Mouse (Mus musculus): ENCODE results near the gene Otog.
A peak's percentile ranks its signal among the peaks of the same experiment; 100 is the strongest.

Otog gene

GRCm38 (mm10) chr7:46285161-46285839 lies 44.5 kb downstream of the Otog start:
- no peak for DNase-seq

DNA sequence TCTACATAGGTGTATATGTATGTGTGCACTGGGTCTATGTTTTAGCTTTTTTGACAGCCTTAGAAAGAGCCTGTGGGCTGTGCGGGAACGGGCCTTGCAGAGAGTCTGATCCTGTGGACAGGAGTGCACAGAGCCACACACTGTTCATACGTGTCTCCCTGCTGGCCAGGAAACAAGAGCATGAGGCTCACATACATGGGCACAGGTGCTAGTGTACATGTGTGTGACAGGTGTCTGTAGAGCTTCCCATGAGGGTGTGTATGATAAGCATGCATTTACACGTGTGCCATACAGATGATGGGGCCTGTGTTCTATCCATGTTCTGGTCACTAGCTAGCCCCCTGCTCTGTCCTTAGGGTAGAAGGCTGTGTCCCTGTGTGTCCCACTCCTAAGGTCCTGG lies 45.6 kb downstream of the Otog start:
- DNase-seq: no peak

DNA sequence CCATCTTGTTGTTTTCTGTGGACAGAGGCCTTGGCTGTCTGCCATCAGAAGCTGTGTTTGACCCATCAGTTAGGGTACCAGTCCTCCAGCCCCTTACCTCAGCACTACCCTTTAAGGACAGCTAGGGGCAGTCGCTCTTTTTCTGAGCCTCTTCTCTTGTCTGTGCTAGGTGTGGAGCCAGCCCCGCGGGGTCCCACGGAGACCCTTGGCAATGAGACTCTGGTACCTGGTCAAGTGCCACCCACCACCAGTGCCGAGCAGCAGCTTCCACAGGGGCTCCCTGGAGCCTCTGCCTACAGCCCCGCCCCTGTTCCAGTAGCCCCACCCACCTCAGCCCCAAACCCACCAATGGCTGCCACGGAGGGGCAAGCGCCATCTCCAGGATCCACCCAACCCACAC lies 46.3 kb downstream of the Otog start:
- DNase-seq: no peak

DNA sequence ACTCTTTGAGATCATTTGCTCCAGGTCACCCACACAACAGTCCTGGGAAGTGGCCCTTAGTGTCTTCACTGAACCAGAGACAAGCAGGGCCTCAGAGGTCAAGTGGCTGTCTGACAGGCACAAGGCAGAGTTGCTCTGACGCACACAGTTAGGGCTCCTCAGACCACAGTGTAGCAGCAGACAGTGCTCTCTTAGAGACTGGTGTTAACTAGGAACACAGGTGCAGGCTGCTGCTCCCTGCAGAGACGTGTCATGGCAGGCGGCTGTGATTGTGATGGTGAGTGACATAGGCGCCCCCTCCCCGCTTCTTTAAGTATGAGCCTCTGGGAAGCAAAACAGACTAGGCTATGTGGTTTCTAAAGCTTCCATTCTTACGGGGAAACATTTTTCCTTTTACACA lies 55.5 kb downstream of the Otog start:
- no peak for DNase-seq

DNA sequence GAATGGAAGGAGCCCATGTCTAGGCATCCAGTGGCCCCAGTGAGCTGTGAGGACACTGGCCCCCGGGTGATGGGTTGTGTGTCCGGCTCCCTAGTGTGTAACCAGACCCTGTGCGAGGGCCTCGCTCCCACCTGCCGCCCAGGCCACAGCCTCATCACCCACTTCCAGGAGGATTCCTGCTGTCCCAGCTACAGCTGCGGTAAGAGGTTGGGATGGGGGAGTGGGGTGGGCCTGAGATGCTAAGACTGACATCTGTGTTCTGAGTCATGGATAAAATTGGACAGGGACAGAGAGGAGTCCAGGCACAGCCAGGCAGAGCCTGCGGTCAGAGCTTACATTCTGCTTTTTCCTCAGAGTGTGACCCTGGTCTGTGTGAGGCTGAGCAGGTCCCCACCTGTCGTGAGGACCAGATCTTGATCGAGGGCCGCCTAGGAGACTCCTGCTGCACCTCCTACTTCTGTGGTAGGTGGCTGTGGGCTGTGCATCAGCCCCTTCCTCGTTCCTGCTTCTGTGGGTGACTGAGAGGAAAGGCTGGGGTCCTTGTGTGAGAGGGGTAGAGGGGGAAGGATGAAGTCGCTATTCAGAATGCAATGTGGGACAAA lies 60.3 kb downstream of the Otog start:
- no peak for DNase-seq

- no peak for DNase-seq
Observed at GRCm38 (mm10) chr7:46313486-46313885, 72.7 kb downstream of the Otog start.

GRCm38 (mm10) chr7:46314220-46315009 lies 73.6 kb downstream of the Otog start:
- no peak for DNase-seq

- DNase-seq: peak; percentile 11
Observed at GRCm38 (mm10) chr7:46315692-46316091, 74.9 kb downstream of the Otog start.

GRCm38 (mm10) chr7:46316948-46317347 lies 76.2 kb downstream of the Otog start:
- no peak for DNase-seq

DNA sequence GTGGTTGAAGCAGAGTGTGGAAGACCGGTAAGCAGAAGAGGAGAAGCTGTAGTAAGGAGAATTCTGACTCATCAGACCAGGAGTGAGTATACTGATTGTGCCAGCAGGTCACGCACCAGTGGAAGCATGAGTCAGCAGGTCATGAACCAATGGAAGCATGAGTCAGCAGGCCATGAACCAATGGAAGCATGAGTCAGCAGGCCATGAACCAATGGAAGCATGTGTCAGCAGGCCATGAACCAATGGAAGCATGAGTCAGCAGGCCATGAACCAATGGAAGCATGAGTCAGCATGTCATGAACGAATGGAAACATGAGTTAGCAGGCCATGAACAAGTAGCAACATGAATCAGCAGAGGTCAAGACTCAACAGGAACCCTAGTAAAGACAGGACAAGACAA lies 80.5 kb downstream of the Otog start:
- no peak for DNase-seq

GRCm38 (mm10) chr7:46327896-46328295 lies 87.1 kb downstream of the Otog start:
- DNase-seq: no peak

DNA sequence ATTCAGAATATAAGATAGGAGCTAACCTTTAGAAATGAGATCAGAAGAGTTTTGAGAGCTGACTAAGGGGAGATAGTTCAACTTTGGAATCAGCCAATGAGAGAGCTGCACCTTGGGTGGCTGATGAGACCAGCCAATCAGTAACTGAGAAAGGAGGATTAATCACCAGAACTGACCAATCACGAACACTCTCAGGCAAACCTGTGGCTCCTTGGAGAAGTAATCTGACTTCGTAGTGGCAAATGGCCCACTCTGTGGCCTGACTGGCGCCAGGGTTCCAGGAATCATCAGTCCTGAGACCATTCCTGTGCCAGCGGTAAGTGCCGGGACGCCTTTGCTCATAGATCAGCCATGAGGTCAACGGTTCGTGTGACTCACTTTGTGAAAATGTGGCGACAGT lies 96.6 kb downstream of the Otog start:
- no peak for DNase-seq

GRCm38 (mm10) chr7:46339818-46340217 lies 99.0 kb downstream of the Otog start:
- DNase-seq: no peak

DNA sequence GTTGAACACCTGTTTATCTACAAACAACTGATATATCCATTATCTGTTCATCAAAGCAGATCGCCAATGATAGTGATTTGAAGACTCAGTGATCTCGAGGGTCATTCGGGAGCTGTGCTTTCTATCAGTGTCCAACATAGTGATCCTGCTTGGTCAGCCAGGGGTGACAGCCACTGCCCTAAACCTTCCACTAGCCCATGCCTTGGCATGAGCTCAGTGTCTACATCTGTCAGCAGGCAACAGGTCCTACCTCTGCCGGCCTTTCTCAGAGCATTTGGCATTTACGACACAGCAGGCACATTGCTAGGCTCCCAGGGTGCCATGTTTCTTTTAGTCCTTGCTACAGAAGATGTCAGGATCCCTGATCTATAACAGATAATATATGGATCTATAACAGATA lies 99.5 kb downstream of the Otog start:
- no peak for DNase-seq

DNA sequence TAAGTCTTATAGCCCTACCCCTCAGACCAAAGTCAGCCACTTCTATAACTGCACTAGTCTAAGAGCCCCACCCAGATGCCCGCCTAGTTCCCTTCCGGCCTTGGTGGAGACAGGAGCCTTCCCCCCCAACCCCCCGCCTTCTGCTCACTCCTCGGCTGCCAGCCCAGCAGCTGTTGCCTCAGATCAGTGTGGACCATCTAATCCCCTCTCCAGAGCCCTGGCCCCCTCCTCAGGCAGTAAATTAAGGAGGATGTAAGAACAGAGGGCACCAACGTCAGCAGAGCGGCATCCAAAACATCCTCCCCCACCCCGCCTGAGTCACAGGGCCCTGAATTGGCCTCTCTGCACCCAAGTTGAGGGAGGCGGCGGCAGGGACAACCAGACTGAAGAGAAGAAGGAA lies 100.7 kb downstream of the Otog start:
- no peak for DNase-seq

DNA sequence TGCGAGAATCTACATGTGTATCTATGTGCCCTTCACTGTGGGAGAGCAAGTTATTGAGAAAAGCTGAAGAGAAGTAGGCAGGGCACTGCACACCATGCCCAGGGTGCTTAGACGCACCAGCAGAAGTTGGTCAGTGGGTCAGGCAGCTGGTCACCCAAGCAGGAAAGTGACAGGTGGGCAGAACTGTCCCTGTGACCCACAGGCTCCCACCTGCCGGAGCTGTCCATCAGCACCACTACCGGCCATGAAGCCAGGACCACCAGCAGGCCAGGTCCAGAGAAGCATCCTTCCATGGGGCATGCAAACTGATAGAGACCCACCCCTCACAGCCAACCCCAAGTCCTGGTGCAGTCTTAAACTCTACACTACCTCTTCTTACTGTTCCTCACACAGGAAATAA lies 106.9 kb downstream of the Otog start:
- DNase-seq: no peak

- no peak for DNase-seq
Observed at GRCm38 (mm10) chr7:46348813-46349212, 108.0 kb downstream of the Otog start.

DNA sequence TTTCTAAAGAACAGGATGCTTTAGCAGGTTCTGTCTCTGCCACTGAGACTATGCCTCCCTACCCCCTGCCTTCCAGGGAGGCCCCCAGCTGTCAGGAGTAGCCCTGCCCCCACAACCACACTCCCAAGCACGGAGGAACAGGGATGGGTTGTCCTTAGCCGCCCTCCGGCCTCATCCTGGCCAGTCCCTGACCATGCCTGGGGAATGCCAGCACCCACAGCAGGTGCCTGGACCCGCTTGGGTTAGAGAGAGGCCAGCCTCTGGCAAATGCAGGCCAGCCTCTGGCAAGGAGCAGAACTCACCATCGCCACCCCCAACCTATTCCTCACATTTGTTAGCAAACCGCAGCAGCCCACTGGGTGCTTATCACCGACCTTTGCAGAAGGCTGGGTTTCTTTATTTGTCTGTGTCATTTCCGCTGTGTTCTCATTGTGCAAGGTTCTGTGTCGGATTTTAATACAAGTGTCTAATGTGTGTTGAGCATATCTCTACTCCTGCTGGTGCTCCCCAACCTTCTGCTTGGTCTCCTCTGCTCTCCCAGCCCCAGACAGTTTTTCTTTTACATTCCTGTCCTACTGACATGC lies 109.4 kb downstream of the Otog start:
- no peak for DNase-seq

GRCm38 (mm10) chr7:46352748-46353147 lies 112.0 kb downstream of the Otog start:
- no peak for DNase-seq

DNA sequence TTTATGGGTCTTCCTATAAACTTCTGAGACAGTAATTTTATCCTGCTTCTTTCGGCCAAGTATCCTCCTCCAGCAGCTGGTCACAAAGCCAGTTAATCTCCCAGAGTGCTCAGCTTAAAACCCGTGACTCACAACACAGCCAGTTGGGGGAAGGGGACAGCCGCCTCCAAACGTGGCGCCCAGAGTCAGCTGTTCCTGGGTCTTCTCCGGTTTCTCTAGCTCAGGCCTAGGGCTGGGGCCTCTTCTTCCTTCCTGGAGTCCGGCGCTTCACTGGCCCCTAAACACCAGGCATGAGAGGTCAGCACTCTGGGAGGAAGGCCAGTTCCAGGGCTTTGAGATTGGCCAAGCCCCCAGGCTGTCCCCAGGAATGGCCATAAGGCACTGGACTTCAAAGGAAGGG lies 112.4 kb downstream of the Otog start:
- DNase-seq: no peak

DNA sequence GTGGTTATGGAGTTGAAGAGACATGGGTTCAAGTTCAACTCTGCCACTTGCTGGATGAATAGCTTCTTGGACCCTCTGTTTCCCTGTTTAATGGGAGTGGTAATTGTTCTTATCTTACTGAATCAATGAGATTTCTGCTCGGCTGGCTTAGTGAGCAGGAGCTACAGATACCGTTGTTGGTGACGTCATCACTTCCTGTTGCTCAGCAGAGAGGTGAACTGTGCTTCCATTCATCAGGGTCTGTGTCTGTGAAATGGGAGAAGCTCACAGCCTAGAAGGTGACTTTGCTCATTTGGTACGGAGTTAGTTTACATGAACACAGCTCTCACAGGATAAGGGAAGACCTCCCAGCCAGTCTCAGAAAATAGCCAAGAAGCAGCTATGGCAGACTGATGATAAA lies 113.1 kb downstream of the Otog start:
- no peak for DNase-seq
